Mouse (Mus musculus): ENCODE measurements around the gene Opcml. TPM values are rescaled to one million over a fixed set of nuclear protein-coding genes. Genes with fewer than 3 reads are reported as not detected.

Opcml gene
- total and polyA plus RNA-seq, 3 experiments = 0.82 TPM; not detected in 2

GRCm38 (mm10) chr9:27781291-27781993 is 9.1 kb upstream of the Opcml start:
- H3K27me3 ChIP-seq (ENCODE audit: insufficient read depth, low read length) = no peaks in the 10 kb centered on the region
- ATAC-seq (ENCODE audit: extremely low read depth, insufficient number of reproducible peaks, low FRiP score, poor library complexity, severe bottlenecking) = no peak
- no peak overlapping the region for H3K4me3 ChIP-seq (ENCODE audit: low read depth, low read length)
- no peaks in the 10 kb centered on the region; the same call in 1 of the 2 replicates for H3K9me3 ChIP-seq (replicated peaks)
- no peaks in the 10 kb centered on the region for H3K4me1 ChIP-seq (ENCODE audit: insufficient read depth, low read depth, low read length)
- DNase-seq (ENCODE audit: low spot score) = no peak
- no peak for TF ChIP-seq GATA1 (IDR thresholded peaks at IDR 0.05; ENCODE audit: borderline replicate concordance, low read length)
- TF ChIP-seq CTCF (IDR thresholded peaks at IDR 0.05; ENCODE audit: low read depth, low read length) = no peak
- no peak for TF ChIP-seq POLR2AphosphoS5 (IDR thresholded peaks at IDR 0.05; ENCODE audit: insufficient replicate concordance, low read depth, low read length)
- no peak for TF ChIP-seq TAL1 (conservative IDR thresholded peaks at IDR 0.05; ENCODE audit: low read depth, low read length)
- TF ChIP-seq GATA2 (IDR thresholded peaks at IDR 0.05; ENCODE audit: borderline replicate concordance, low read depth, low read length) = no peak
- no peaks in the 10 kb centered on the region for H3K36me3 ChIP-seq (replicated peaks)

GRCm38 (mm10) chr9:27781994-27782337 is 8.6 kb upstream of the Opcml start:
- DNase-seq (ENCODE audit: low spot score) (no peak), ATAC-seq (ENCODE audit: extremely low read depth, insufficient number of reproducible peaks, low FRiP score, poor library complexity, severe bottlenecking) (no peak)
- H3K9me3 ChIP-seq (replicated peaks) = no peaks in the 10 kb centered on the region; the same call in 1 of the 2 replicates
- no peak overlapping the region for H3K4me3 ChIP-seq (ENCODE audit: low read depth, low read length)
- no peaks in the 10 kb centered on the region for H3K27me3 ChIP-seq (ENCODE audit: insufficient read depth, low read length)
- H3K4me1 ChIP-seq (ENCODE audit: insufficient read depth, low read depth, low read length) = no peaks in the 10 kb centered on the region
- no peaks in the 10 kb centered on the region for H3K36me3 ChIP-seq (replicated peaks)
- TF ChIP-seq POLR2AphosphoS5 (IDR thresholded peaks at IDR 0.05; ENCODE audit: insufficient replicate concordance, low read depth, low read length) (no peak), TAL1 (conservative IDR thresholded peaks at IDR 0.05; ENCODE audit: low read depth, low read length) (no peak), CTCF (IDR thresholded peaks at IDR 0.05; ENCODE audit: low read depth, low read length) (no peak), GATA2 (IDR thresholded peaks at IDR 0.05; ENCODE audit: borderline replicate concordance, low read depth, low read length) (no peak), GATA1 (IDR thresholded peaks at IDR 0.05; ENCODE audit: borderline replicate concordance, low read length) (no peak)

- TF ChIP-seq POLR2AphosphoS5 (IDR thresholded peaks at IDR 0.05; ENCODE audit: insufficient replicate concordance, low read depth, low read length) (no peak), TAL1 (conservative IDR thresholded peaks at IDR 0.05; ENCODE audit: low read depth, low read length) (no peak), GATA2 (IDR thresholded peaks at IDR 0.05; ENCODE audit: borderline replicate concordance, low read depth, low read length) (no peak), GATA1 (IDR thresholded peaks at IDR 0.05; ENCODE audit: borderline replicate concordance, low read length) (no peak), CTCF (IDR thresholded peaks at IDR 0.05; ENCODE audit: low read depth, low read length) (no peak)
- no peak for ATAC-seq (ENCODE audit: extremely low read depth, insufficient number of reproducible peaks, low FRiP score, poor library complexity, severe bottlenecking)
- H3K4me3 ChIP-seq (ENCODE audit: low read depth, low read length) = no peak overlapping the region
- peaks cover 11% of the 10 kb centered on the region for H3K9me3 ChIP-seq (replicated peaks)
- no peaks in the 10 kb centered on the region; the same call in 1 of the 2 replicates for H3K4me1 ChIP-seq (ENCODE audit: insufficient read depth, low read depth, low read length)
- no peak for DNase-seq (ENCODE audit: low spot score)
- no peaks in the 10 kb centered on the region for H3K27me3 ChIP-seq (ENCODE audit: insufficient read depth, low read length)
- no peaks in the 10 kb centered on the region for H3K36me3 ChIP-seq (replicated peaks)
These were observed 1.0 kb downstream of the Opcml start for GRCm38 (mm10) chr9:27791639-27791966.

- ATAC-seq (ENCODE audit: extremely low read depth, insufficient number of reproducible peaks, low FRiP score, poor library complexity, severe bottlenecking) (no peak), DNase-seq (ENCODE audit: low spot score) (no peak)
- Histone ChIP-seq H3K4me3 (ENCODE audit: low read depth, low read length) (no peak overlapping the region), H3K36me3 (replicated peaks) (no peaks in the 10 kb centered on the region), H3K9me3 (replicated peaks) (peaks cover 13% of the 10 kb centered on the region), H3K27me3 (ENCODE audit: insufficient read depth, low read length) (no peaks in the 10 kb centered on the region), H3K4me1 (ENCODE audit: insufficient read depth, low read depth, low read length) (no peaks in the 10 kb centered on the region; the same call in 1 of the 2 replicates)
- TF ChIP-seq GATA2 (IDR thresholded peaks at IDR 0.05; ENCODE audit: borderline replicate concordance, low read depth, low read length) = no peak
- no peak for TF ChIP-seq POLR2AphosphoS5 (IDR thresholded peaks at IDR 0.05; ENCODE audit: insufficient replicate concordance, low read depth, low read length)
- no peak for TF ChIP-seq GATA1 (IDR thresholded peaks at IDR 0.05; ENCODE audit: borderline replicate concordance, low read length)
- TF ChIP-seq CTCF (IDR thresholded peaks at IDR 0.05; ENCODE audit: low read depth, low read length) = no peak
- no peak for TF ChIP-seq TAL1 (conservative IDR thresholded peaks at IDR 0.05; ENCODE audit: low read depth, low read length)
These were observed 1.7 kb downstream of the Opcml start for GRCm38 (mm10) chr9:27792226-27792625.

- Histone ChIP-seq H3K9me3 (replicated peaks) (peaks cover 13% of the 10 kb centered on the region), H3K27me3 (ENCODE audit: insufficient read depth, low read length) (no peaks in the 10 kb centered on the region), H3K4me1 (ENCODE audit: insufficient read depth, low read depth, low read length) (no peaks in the 10 kb centered on the region; the same call in 1 of the 2 replicates), H3K4me3 (ENCODE audit: low read depth, low read length) (no peak overlapping the region), H3K36me3 (replicated peaks) (no peaks in the 10 kb centered on the region)
- no peak for ATAC-seq (ENCODE audit: extremely low read depth, insufficient number of reproducible peaks, low FRiP score, poor library complexity, severe bottlenecking)
- no peak for DNase-seq (ENCODE audit: low spot score)
- TF ChIP-seq CTCF (IDR thresholded peaks at IDR 0.05; ENCODE audit: low read depth, low read length) (no peak), GATA2 (IDR thresholded peaks at IDR 0.05; ENCODE audit: borderline replicate concordance, low read depth, low read length) (no peak), POLR2AphosphoS5 (IDR thresholded peaks at IDR 0.05; ENCODE audit: insufficient replicate concordance, low read depth, low read length) (no peak), GATA1 (IDR thresholded peaks at IDR 0.05; ENCODE audit: borderline replicate concordance, low read length) (no peak), TAL1 (conservative IDR thresholded peaks at IDR 0.05; ENCODE audit: low read depth, low read length) (no peak)
These were observed 2.4 kb downstream of the Opcml start for GRCm38 (mm10) chr9:27792994-27793393.

- no peaks in the 10 kb centered on the region; the same call in 1 of the 2 replicates for H3K4me1 ChIP-seq (ENCODE audit: insufficient read depth, low read depth, low read length)
- H3K27me3 ChIP-seq (ENCODE audit: insufficient read depth, low read length) = no peaks in the 10 kb centered on the region
- no peak for ATAC-seq (ENCODE audit: extremely low read depth, insufficient number of reproducible peaks, low FRiP score, poor library complexity, severe bottlenecking)
- H3K36me3 ChIP-seq (replicated peaks) = no peaks in the 10 kb centered on the region
- TF ChIP-seq POLR2AphosphoS5 (IDR thresholded peaks at IDR 0.05; ENCODE audit: insufficient replicate concordance, low read depth, low read length) (no peak), TAL1 (conservative IDR thresholded peaks at IDR 0.05; ENCODE audit: low read depth, low read length) (no peak), GATA2 (IDR thresholded peaks at IDR 0.05; ENCODE audit: borderline replicate concordance, low read depth, low read length) (no peak), GATA1 (IDR thresholded peaks at IDR 0.05; ENCODE audit: borderline replicate concordance, low read length) (no peak), CTCF (IDR thresholded peaks at IDR 0.05; ENCODE audit: low read depth, low read length) (no peak)
- no peak for DNase-seq (ENCODE audit: low spot score)
- H3K9me3 ChIP-seq (replicated peaks) = peaks cover 9% of the 10 kb centered on the region
- no peak overlapping the region for H3K4me3 ChIP-seq (ENCODE audit: low read depth, low read length)
These were observed 6.0 kb downstream of the Opcml start for GRCm38 (mm10) chr9:27796535-27796934.

Measured in G1E (cell line).